Mouse (Mus musculus) CH12.LX (cell line): ENCODE measurements around the gene Arhgef12. TPM values are rescaled to one million over a fixed set of nuclear protein-coding genes. Genes with fewer than 3 reads are reported as not detected.

Experiments
- DNase-seq: peaks from one replicate; pipeline ENCODE4 v3.0.0-alpha.2; 2013; ENCODE audit errors: extremely low read depth
- H3K27ac ChIP-seq: 2 replicates; pipeline ENCODE4 v1.5.1; 2012; ENCODE audit warnings: low read depth, mild to moderate bottlenecking, control low read depth, moderate library complexity; ENCODE audit not compliant: insufficient read depth
- H3K27me3 ChIP-seq: replicated peaks from 2 replicates; pipeline ENCODE3; 2012; ENCODE audit warnings: inconsistent platforms
- H3K36me3 ChIP-seq, 2 experiments: replicated peaks in 1 of 2; 2 replicates each; pipeline versions ENCODE3 to v1.6.1; 2012; ENCODE audit warnings: inconsistent platforms in 1 of 2, low read length in 1 of 2, mild to moderate bottlenecking in 1 of 2, mixed read lengths in 1 of 2, moderate library complexity in 1 of 2; ENCODE audit not compliant: control insufficient read depth in 1 of 2, insufficient read depth in 1 of 2
- H3K4me1 ChIP-seq, 2 experiments: 2 replicates each; pipeline ENCODE4 v1.6.1; 2012; ENCODE audit warnings: inconsistent platforms in 1 of 2, moderate library complexity in 1 of 2; ENCODE audit not compliant: insufficient read depth in 2 of 2, control insufficient read depth in 1 of 2
- H3K4me2 ChIP-seq: 2 replicates; pipeline ENCODE4 v1.6.1; 2012; ENCODE audit warnings: low read depth, mild to moderate bottlenecking, control low read depth; ENCODE audit not compliant: poor library complexity, insufficient read depth, severe bottlenecking
- H3K4me3 ChIP-seq, 3 experiments: fragments of 150-350 bp in 1 of 3; sonication (generic) in 1 of 3; replicated peaks in 1 of 3; 2 replicates each; pipeline versions ENCODE3 to v1.5.1; 2011 to 2012; ENCODE audit warnings: low read depth in 2 of 3, low read length in 2 of 3, mild to moderate bottlenecking in 2 of 3, moderate library complexity in 2 of 3, control low read depth in 1 of 3, improper control_type of control experiment in 1 of 3, inconsistent platforms in 1 of 3, mixed read lengths in 1 of 3; ENCODE audit not compliant: poor library complexity in 1 of 3
- H3K79me2 ChIP-seq: replicated peaks from 2 replicates; pipeline ENCODE4 v1.6.1; 2012; ENCODE audit warnings: mild to moderate bottlenecking, moderate library complexity; ENCODE audit not compliant: control insufficient read depth, poor library complexity, insufficient read depth, severe bottlenecking; ENCODE audit errors: extremely low read depth
- H3K9ac ChIP-seq: 2 replicates; pipeline ENCODE4 v1.6.1; 2012; ENCODE audit warnings: low read depth, mild to moderate bottlenecking, control low read depth, moderate library complexity; ENCODE audit not compliant: insufficient read depth
- H3K9me3 ChIP-seq: replicated peaks from 2 replicates; pipeline ENCODE3; 2012; ENCODE audit warnings: low read length, inconsistent platforms, mixed read lengths
- BHLHE40 ChIP-seq: IDR thresholded peaks from 2 replicates; pipeline ENCODE4 v1.6.1; 2011; ENCODE audit warnings: mild to moderate bottlenecking, low read depth, low read length, improper control_type of control experiment
- CHD1 ChIP-seq: IDR thresholded peaks from 2 replicates; pipeline ENCODE4 v1.6.1; 2012; ENCODE audit warnings: low read depth, low read length, improper control_type of control experiment, inconsistent platforms
- CHD2 ChIP-seq: IDR thresholded peaks from 2 replicates; pipeline ENCODE4 v1.6.1; 2011; ENCODE audit warnings: low read length, improper control_type of control experiment
- EP300 ChIP-seq: IDR thresholded peaks from 2 replicates; pipeline ENCODE4 v1.6.1; 2011; ENCODE audit warnings: low read length, improper control_type of control experiment
- ETS1 ChIP-seq: conservative IDR thresholded peaks from 2 replicates; pipeline ENCODE4 v1.6.1; 2012; ENCODE audit warnings: low read depth, mild to moderate bottlenecking, inconsistent platforms, low read length, improper control_type of control experiment, moderate library complexity
- GABPA ChIP-seq: IDR thresholded peaks from 2 replicates; pipeline ENCODE4 v1.6.1; 2012; ENCODE audit warnings: low read depth, low read length, improper control_type of control experiment, inconsistent platforms; ENCODE audit not compliant: insufficient replicate concordance
- HCFC1 ChIP-seq: IDR thresholded peaks from 2 replicates; pipeline ENCODE4 v1.6.1; 2012; ENCODE audit warnings: low read depth, mild to moderate bottlenecking, inconsistent platforms, low read length, improper control_type of control experiment
- IRF4 ChIP-seq: IDR thresholded peaks from 2 replicates; pipeline ENCODE4 v1.6.1; 2014; ENCODE audit warnings: low read depth, mild to moderate bottlenecking, inconsistent platforms, low read length, improper control_type of control experiment
- JUN ChIP-seq: IDR thresholded peaks from 2 replicates; pipeline ENCODE4 v1.6.1; 2011; ENCODE audit warnings: low read depth, mild to moderate bottlenecking, low read length, improper control_type of control experiment, moderate library complexity; ENCODE audit not compliant: insufficient read depth
- JUND ChIP-seq: conservative IDR thresholded peaks from 2 replicates; pipeline ENCODE4 v1.6.1; 2011; ENCODE audit warnings: low read depth, low read length, improper control_type of control experiment
- KAT2A ChIP-seq: IDR thresholded peaks from 2 replicates; pipeline ENCODE4 v1.6.1; 2012; ENCODE audit warnings: low read length, improper control_type of control experiment, inconsistent platforms; ENCODE audit not compliant: insufficient replicate concordance
- MAZ ChIP-seq: IDR thresholded peaks from 2 replicates; pipeline ENCODE4 v1.6.1; 2012; ENCODE audit warnings: low read depth, mild to moderate bottlenecking, inconsistent platforms, low read length, improper control_type of control experiment, moderate library complexity
- NELFE ChIP-seq: IDR thresholded peaks from 2 replicates; pipeline ENCODE4 v1.6.1; 2011; ENCODE audit warnings: low read depth, low read length, improper control_type of control experiment
- NRF1 ChIP-seq: IDR thresholded peaks from 2 replicates; pipeline ENCODE4 v1.6.1; 2014; ENCODE audit warnings: low read depth, mild to moderate bottlenecking, inconsistent platforms, low read length, improper control_type of control experiment, moderate library complexity
- PAX5 ChIP-seq: IDR thresholded peaks from 2 replicates; pipeline ENCODE4 v1.6.1; 2012; ENCODE audit warnings: low read length, inconsistent platforms, mixed read lengths
- POLR2AphosphoS2 ChIP-seq: IDR thresholded peaks from 2 replicates; pipeline ENCODE4 v1.6.1; 2011; ENCODE audit warnings: low read depth, low read length, improper control_type of control experiment
- RCOR1 ChIP-seq: conservative IDR thresholded peaks from 2 replicates; pipeline ENCODE4 v1.6.1; 2012; ENCODE audit warnings: low read depth, mild to moderate bottlenecking, inconsistent platforms, low read length, improper control_type of control experiment
- SMC3 ChIP-seq: IDR thresholded peaks from 2 replicates; pipeline ENCODE4 v1.6.1; 2011; ENCODE audit warnings: low read depth, low read length, improper control_type of control experiment
- TBP ChIP-seq: conservative IDR thresholded peaks from 2 replicates; pipeline ENCODE4 v1.6.1; 2011; ENCODE audit warnings: low read depth, low read length, improper control_type of control experiment
- TCF12 ChIP-seq: IDR thresholded peaks from 2 replicates; pipeline ENCODE4 v1.6.1; 2014; ENCODE audit warnings: low read depth, mild to moderate bottlenecking, inconsistent platforms, low read length, improper control_type of control experiment
- USF2 ChIP-seq: conservative IDR thresholded peaks from 2 replicates; pipeline ENCODE4 v1.6.1; 2011; ENCODE audit warnings: low read depth, low read length, improper control_type of control experiment
- ZC3H11A ChIP-seq: IDR thresholded peaks from 2 replicates; pipeline ENCODE4 v1.6.1; 2012; ENCODE audit warnings: low read depth, mild to moderate bottlenecking, inconsistent platforms, low read length, improper control_type of control experiment
- ZKSCAN1 ChIP-seq: IDR thresholded peaks from 2 replicates; pipeline ENCODE4 v1.6.1; 2012; ENCODE audit warnings: low read depth, inconsistent platforms, low read length, improper control_type of control experiment, borderline replicate concordance
- ZMIZ1 ChIP-seq: IDR thresholded peaks from 2 replicates; pipeline ENCODE4 v1.6.1; 2012; ENCODE audit warnings: low read depth, mild to moderate bottlenecking, inconsistent platforms, low read length, improper control_type of control experiment
- ZNF384 ChIP-seq: IDR thresholded peaks from 2 replicates; pipeline ENCODE4 v1.6.1; 2012; ENCODE audit warnings: low read depth, low read length, improper control_type of control experiment, inconsistent platforms
- dilution Hi-C: fragments of 300-500 bp; cut with MboI; formaldehyde crosslinking; loops from 2 replicates; pipeline ENCODE4 v1.14.3; 2020; ENCODE audit warnings: low sequenced_read_pairs; ENCODE audit not compliant: extremely low pct_unique_long_range_greater_than_20kb, extremely low pct_ligation_motif_present
- in situ Hi-C: fragments of 300-500 bp; cut with MboI; formaldehyde crosslinking; loops from 3 replicates; pipeline ENCODE4 v1.14.3; 2019; ENCODE audit warnings: low sequenced_read_pairs, low pct_ligation_motif_present, low pct_unique_long_range_greater_than_20kb, mixed read lengths
- polyA plus RNA-seq: library from polyadenylated mRNA; unstranded; fragments of >175 nt; gene quantifications from 2 replicates; pipeline ENCODE4 v1.2.1, GENCODE M21; 2012; ENCODE audit warnings: low read depth; ENCODE audit not compliant: insufficient read length
- total RNA-seq, 2 experiments: library from RNA; depleted of rRNA; stranded (reverse); fragments of 300-350 nt in 1 of 2; fragments of >200 nt in 1 of 2; gene quantifications; 2 replicates each; pipeline ENCODE4 v1.2.3; 2012 to 2014

The Arhgef12 gene
- total and polyA plus RNA-seq, 3 experiments, result 4.9 to 9.4 (median 8.7) TPM

DNA sequence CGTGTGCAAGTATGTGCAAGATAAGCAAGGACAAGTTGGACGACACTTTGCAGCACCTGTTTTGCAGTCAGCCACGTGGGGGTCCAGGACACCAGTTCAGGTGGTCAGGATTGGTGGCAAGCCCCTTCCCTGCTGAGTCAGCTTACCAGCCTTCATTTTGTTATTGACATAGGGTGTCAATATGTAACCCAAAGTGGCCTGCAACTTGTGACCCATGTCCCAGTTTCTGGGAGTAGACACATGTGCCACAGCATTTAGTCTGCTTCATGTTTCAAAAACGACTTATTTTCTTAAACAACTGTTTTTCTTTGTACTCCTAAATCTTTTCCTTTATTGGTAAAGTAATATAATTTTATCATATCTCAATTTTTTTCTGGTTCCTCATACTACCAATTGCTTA is 112.3 kb downstream of the Arhgef12 start:
- no peaks in the 10 kb centered on the region for H3K9me3 ChIP-seq
- no peaks in the 10 kb centered on the region for H3K4me1 ChIP-seq
- H3K27me3 ChIP-seq, result no peaks in the 10 kb centered on the region
- in situ Hi-C loops, result loop anchor here (10.0 kb wide), 1 partner anchor 220 kb away; the partner anchor contains the start of gene Pou2f3
- TF ChIP-seq CHD1 (no peak), ETS1 (no peak), NELFE (no peak), ZMIZ1 (no peak), IRF4 (no peak), ZC3H11A (no peak), GABPA (no peak), PAX5 (no peak), TBP (no peak), ZNF384 (no peak), KAT2A (no peak), CHD2 (no peak), HCFC1 (no peak), RCOR1 (no peak)
- no peak overlapping the region for H3K4me3 ChIP-seq
- dilution Hi-C loops, result no loop called here
- H3K9ac ChIP-seq, result no peak overlapping the region
- no peaks in the 10 kb centered on the region for H3K79me2 ChIP-seq
- H3K27ac ChIP-seq, result no peak overlapping the region
- DNase-seq, result no peak
- no peak overlapping the region for H3K4me2 ChIP-seq
- peaks cover 43 to 79% of the 10 kb centered on the region in 2 experiments for H3K36me3 ChIP-seq

DNA sequence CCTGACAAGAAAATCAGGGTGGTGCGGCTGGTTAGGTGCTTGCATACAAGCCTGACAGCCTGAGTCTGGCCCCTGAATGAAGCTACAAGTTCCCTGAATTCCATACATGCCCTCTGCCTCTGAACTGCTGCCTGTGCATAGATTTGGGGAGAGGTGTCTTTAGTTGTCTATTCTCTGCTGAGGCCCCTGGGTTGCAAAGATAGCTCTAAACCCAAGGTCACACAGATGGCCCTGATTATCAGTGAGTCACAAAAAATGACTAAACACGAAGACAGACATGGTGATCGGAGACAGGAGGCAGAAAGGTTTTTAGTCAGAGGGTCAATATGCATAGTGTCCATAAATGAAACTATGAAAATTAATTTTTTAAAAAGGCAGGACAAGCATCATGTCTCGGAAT is 113.4 kb downstream of the Arhgef12 start:
- no peak overlapping the region for H3K9ac ChIP-seq
- no peak for TF ChIP-seq USF2
- no peak for TF ChIP-seq NELFE
- TF ChIP-seq EP300, result no peak
- no peak for TF ChIP-seq ZKSCAN1
- TF ChIP-seq JUN, result no peak
- TF ChIP-seq NRF1, result no peak
- no peak for TF ChIP-seq ZNF384
- no peak for TF ChIP-seq TCF12
- no peak for TF ChIP-seq SMC3
- TF ChIP-seq CHD1, result no peak
- TF ChIP-seq MAZ, result no peak
- no peak for TF ChIP-seq POLR2AphosphoS2
- TF ChIP-seq ZMIZ1, result no peak
- no peak for TF ChIP-seq JUND
- TF ChIP-seq BHLHE40, result no peak
- TF ChIP-seq, all 38 proteins: peak for 0
- no peaks in the 10 kb centered on the region for H3K27me3 ChIP-seq
- H3K9me3 ChIP-seq, result no peaks in the 10 kb centered on the region
- no peak for DNase-seq
- H3K4me2 ChIP-seq, result no peak overlapping the region
- no peak overlapping the region for H3K27ac ChIP-seq
- H3K4me1 ChIP-seq, result no peaks in the 10 kb centered on the region
- dilution Hi-C loops, result no loop called here
- in situ Hi-C loops, result loop anchor here (10.0 kb wide), 1 partner anchor 221 kb away; the partner anchor contains the start of gene Pou2f3
- no peak overlapping the region for H3K4me3 ChIP-seq
- no peaks in the 10 kb centered on the region for H3K79me2 ChIP-seq
- H3K36me3 ChIP-seq, result peaks cover 41 to 74% of the 10 kb centered on the region in 2 experiments
